Mouse (Mus musculus) cerebellum, adult 9-11 months (tissue): ENCODE data around the gene Mgll.
A peak's percentile ranks its signal among the peaks of the same experiment; 100 is the strongest.

Experiments
- DNase-seq: peaks from one replicate; pipeline ENCODE4 v3.0.0; 2022

The Mgll gene

DNA sequence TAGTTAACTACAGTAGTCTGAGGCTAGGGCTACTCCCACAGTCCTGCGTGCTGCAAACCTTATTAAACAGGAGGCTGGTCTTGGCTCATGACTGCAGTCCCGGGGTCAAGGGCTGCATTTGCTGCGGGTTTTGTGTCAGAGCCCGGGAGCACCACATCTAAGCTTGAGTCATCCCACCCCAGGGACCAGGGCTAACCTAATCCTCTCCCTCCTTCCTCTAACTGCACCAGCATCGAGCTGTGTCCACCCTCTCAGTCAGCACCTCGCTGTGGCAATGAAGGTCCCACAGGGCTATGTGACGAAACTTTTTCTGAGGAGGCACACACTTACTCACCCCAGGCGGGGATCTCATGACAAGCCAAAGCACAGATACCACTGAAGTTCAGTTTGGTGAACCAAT is 22.1 kb downstream of the Mgll start:
- DNase-seq: no peak

DNA sequence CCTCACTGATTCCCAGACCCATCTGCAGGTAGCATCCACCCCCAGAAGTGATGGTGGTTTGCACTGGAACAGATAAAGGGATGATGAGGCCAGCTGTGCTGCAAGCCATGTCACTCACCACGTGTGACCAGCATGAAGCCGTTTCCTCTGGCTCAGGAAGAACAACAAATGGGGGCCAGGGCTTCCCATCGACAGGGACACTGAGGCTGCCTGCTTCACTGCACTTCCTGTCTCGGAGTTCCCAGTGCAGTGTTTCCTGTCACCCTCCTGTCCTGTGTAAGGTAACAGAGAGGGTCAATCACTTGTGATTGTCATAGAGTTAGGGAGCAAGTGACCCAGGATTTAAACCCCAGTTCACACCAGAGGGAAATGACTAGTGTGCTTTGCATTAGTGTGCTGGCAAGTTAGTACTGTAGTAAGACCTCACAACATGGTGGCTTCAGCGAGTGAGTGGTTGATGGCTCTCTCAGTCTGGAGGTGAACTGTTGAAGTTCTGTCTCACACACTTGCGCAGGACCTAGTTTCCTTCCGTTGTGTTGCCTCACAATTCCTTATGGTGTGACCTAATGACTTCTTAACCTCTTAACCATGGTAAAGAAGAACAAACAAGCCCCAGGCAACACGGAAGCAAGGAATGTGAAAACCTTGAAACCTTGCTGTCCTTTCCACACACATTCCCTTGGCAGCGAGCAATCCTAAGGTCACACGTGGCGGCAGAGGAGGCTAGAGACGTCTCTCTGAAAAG is 23.3 kb downstream of the Mgll start:
- no peak for DNase-seq

DNA sequence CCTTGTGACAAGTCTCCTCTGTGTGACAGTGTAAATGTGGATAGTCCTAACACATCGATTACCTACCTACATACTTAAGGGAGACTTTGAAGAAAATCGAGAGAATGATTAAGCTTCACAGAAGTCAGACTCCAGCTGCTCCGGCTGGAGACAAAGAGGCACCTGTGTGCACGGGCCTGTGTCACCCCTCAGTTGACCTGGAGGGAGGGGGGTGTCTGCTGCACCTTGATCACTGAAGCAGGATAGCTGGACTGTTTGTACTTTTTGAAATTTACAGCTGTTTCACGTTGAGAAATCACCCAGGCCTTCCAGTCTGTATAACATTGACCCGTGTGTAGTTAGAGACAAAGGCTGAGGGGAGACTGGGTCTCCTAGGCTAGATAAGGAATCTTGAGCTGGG is 26.7 kb downstream of the Mgll start:
- no peak for DNase-seq

DNA sequence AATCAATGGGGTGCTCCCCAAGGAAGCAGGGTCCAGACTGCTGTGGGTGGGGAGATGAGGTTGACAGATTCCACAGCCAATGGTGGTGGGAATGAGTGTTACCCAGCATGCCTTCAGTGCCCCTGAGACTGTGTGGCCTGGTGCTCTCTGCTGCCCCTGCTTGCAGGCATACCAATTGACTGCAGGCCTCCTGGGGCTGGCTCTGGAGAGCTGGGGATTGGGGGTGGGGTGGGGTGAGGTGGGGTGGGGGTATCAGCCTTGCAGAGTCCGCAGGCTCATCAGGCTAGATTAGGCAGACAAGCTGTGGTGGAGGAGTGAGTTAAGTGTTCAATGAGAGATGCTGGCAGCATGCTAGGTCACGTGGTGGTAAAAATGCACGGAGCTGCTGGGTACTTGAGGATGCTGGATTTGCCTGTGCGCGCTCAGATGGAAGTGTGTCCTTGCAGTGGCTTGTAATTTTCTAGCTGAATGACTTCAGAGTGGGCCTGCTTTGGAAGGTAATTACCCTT is 28.6 kb downstream of the Mgll start:
- peak; percentile 45 for DNase-seq

DNA sequence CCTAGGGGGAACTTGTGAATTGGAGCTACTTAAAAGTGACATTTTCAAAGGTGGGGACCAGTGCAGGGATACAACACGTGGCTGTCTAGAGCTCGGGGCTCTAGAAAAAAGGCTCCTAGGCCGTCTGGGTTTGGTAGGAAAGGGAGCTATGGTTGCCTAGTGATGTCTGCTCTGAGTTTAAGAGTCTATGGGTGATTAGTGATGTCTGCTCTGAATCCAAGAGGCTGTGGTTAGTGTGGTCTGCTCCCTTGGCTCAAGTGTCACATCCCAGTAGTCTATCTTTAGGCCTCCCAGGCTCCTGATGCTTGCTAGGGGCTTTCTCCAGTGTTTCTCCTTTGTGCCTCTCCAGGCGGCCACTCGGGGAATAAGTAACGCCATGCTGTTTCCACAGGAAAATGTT is 29.4 kb downstream of the Mgll start:
- no peak for DNase-seq

DNA sequence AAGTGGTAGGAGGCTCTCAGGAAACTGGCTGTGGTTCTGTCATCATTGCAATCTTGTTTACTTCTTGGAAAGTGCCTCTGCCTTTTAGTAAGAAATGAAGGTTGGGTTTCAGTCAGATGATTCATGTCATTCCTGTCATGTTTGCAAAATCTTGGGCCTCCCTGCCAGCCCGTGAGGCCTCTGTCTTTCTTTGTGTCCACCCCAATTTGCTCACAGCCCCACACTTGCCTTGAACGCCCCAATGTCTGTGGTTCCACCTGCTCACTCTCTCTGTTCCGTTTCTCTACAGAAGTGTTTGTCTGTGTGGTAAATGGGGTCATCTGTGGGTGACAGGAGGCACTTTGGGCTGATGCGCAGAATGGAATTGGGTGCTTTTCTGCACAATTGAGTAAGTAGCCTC is 32.8 kb downstream of the Mgll start:
- DNase-seq: no peak

DNA sequence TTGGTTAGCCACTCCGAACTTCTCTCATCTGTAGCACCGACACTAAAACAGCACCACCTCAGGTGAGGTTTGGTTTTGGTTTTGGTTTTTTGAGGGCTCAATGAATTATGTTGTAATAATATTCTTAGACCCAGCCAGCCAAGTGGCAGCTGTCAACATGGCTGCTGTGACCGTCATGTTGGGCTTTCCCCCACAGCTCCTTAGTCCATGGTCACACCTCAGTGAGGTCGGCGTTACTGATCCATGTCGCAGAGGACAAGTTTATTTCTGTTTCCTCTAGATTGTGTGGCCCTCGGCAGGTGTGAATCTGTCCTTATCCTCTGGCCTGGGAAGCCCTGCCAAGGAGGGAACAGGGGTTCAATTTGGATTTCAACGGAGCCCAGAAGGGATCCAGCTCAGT is 33.9 kb downstream of the Mgll start:
- DNase-seq: no peak

DNA sequence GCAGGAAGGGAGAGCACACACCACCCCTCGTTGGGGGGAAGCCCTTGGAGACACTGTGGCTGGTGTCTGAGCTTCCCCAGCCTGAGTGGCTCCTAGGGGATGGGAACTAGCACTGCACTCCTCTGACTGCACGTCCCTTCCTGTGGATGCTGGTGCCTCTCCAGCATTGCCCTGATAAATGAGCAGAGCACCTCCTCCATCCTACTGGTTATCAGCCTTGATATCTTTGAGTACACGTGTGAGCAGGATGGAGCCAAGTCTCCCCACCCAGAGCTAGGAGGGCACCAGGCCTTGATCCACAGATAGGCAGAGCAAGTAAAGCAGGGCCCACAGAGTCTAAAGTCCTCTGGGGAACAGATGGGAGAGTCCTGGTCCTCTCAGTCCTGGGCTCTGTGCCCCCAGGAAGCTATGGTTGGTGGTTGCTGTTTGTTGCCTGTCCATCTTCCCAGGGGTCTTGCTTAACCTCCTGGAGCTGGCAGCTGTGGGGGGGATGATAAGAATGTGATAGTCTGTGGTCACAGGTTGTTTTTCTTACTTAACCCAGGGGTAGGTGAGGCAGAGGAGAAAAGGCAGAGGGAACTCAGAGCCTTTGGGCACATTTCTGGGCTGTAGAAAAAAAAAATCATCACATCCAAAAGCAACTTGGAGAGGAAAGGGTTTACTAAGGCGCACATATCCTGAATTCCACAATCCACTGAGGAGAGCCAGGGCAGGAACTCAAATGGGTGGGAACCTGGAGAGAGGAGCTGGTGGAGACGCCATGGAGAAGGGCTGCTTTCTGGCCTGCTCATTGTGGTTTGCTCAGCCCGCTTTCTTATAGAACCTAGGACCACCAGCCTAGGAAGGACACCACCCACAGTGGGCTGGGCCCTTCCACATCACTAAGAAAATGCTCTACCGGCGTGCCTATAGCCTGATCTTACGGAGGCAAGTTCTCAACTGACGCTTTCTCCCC is 34.6 kb downstream of the Mgll start:
- DNase-seq: peak; percentile 56

DNA sequence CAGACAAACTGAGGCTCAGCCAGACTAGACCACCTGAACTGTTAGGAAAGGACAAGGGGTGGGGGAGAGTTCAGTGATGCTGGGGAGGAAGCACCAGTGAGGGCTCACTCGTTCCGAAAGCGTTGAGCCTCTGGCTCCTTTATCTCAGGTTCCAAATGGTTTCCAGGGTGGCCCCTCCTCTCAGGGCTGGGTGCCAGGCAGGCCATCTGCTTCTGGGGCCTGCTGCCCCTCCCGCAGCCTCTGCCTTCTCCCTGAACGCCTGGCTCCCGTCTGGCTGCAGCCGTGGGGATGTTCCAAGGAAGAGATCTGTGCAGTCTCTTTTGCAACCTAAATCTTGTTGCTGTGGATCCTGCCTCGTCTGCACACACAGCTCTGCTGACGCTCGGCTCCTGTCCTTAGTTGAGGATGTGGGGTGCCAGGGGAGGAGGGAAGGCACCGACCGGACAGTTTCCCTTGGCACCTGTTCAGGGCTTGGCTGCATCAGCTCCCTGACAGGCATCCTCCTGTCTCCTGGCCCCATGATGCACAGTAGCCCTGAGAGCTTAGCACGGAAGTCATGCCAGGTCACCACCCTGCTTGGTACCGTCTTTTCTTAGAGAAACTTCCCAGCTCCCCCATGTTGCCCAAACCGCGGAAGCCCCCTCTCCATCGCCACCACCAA is 35.7 kb downstream of the Mgll start:
- DNase-seq: peak; percentile 98

DNA sequence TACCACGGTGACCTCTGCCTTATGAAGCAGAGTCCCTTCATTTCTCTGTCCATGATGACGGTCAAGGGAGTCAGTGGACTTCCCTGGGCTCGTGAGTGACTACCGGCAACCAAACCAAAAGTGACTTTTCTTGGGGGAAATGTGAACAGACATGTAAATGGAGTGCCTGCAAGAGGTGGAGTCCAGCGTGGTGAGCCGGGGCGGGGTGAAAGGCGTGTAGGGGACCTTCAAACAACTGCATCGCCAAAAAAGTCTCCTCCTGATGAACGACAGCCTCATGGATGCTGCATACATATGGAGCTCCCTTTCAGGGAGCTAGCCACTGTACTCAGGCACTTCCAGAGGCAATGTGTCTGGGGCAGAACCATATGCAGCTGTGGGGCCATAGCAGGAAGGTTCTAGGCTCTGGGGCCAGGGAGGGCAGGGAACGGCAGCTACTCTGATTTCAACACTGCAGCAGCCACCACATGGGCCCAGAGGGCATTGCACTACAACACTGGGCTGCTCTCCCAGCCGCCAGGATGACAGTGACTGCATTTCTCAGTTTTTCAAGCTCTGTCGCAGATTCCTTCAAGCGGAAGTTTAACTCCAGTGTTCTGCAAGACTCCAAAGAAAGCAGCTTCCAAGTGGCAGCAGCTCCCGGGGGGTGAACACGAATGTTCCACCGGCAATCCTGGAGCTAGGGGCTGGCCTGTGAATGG is 36.9 kb downstream of the Mgll start:
- DNase-seq: no peak

DNA sequence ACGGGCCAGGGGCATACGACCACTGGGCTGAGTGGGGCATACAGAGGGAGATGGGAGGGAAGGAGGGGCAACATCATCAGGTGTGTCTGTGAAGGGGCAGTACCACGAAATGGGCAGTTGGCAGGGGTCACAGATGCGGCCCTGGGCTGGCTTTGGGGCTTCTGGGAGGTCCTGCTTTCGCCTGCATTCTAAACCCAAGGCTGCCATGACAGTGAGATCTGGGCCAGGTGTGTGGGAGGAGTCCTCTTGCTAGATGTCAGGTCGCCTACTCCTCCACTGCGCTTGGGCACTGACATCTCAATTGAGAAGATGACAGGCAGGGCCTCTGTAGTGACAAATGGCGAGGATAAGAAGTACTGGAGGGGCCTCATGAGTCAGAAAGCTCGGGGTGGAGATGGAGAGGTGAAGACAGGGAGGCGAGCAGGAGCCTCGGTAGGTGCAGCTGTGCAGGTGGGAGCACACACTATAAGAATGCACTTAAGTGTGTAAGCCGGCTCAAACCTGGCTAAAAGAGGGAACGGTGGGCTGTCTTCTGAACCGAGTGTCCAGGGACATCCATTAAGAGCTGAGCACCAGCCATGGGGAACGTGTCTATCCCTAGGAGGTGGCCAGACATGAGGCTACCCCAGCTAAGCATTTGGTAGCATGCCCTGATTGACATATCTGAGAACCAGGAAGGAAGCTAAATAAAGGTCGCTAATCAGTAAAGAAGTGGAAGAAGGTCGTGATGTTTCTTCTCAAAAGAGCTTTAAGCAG is 37.6 kb downstream of the Mgll start:
- DNase-seq: peak; percentile 67

DNA sequence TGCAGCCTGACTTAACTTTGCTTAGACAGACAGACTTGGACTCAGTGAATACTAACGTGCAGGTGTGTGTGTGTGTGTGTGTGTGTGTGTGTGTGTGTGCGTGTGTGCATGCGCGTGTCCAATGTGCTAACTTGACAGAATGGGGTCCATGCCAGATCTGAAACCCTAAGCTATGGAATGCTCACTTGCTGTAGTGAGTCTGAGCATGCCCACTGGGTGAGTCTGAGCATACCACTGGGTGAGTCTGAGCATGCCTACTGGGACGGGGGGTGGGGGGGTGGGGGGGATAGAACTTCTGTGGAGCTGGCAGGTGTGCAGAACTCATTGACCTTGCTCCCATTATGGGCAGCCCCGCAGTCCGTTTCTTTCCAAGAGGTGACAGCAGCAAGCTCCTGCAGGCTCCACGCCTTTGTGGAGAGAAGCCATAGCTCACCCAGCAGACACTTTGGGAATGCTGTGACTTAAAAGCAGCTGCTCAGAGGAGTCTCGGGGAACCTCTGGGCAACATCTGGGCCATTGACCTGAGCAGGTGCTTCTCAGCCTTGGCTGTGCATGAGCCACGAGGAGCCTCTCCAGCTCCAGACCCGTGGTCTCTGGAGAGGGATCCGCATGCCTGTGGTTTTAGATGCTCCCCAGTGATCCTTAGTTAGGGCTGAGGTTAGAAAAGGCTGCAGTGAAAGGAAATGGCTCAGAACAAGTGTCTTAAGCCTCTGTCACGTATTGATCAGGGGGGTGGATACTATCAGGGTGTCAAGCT is 38.4 kb downstream of the Mgll start:
- DNase-seq: no peak

DNA sequence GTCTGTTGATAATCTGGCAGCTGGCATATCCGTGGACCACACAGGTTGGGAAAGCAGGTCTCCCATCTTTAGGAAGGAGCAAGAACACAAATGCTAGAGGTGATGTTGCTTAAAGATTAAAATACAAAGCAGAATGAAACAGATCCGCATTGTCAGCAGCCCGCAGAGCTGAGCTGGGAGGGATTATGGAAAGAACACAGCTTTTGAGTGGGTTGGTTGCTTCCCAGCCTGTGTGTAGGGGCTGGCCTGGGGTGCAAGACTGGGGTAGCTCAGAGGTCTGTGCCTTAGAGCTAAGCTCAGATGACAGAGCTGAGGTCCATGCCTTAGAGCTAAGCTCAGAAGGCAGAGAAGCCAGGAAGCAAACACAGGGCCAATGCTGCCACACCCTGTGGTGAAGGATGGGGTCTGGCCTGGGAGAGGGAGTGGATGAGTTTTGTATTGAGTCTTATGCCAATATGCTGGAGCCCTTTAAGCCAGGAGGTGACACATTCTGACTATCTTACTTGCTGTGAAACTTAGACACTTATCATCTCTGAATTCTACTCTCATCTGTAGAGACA is 39.4 kb downstream of the Mgll start:
- no peak for DNase-seq

DNA sequence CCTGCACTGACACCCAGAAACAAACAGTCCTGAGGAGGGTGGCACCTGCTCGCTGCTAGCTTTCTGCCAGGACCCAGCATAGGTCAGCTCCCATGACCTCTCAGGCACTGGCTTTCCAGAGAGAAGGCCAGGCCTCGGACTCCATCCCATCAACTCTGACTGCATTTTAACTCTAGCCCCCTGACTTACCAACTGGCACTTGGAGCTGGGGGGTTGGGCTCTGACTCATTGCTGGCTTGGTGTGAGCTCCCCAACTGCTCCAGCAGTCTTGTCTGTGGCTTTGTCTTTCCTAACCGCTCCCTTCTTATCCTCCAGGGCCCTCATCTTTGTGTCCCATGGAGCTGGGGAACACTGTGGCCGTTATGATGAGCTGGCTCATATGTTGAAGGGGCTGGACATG is 40.1 kb downstream of the Mgll start:
- DNase-seq: no peak

DNA sequence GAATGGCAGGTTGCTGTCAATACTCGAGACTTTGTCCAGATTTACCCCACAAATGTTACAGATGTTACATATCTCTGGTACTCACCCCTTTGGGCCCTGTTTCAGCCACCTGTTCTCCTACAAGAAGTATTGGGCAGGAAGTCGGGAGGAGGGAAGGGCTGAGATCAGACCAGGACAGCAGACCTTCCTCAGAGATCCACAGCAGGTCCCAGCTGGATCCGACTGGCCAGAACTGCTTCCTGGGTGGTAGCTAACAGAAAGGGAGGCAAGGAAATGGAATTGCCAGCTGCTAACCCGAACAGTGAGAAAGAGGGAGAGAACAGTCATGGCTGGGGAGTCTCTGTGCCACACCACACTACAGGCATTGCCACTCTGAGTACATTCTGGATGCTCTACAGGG is 43.5 kb downstream of the Mgll start:
- DNase-seq: no peak

DNA sequence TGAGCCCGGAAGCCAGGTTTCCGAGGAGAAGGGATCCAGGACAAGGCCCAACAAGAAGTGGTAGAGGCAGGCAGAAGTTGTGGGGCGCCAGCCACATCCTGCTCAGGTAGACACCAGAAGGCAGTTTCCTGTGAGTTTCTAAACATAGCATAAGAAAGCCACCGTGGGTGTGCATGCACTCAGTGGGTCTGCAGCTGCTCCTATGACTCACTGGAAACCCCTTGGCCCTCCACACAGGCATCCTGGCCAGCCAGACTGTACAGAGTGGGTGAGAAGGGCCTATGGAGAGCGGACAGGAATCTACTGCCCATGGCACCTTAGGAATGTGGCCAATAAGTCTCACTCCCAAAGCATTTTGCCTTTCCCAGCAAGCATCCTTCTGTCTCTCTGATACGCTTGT is 45.5 kb downstream of the Mgll start:
- no peak for DNase-seq

DNA sequence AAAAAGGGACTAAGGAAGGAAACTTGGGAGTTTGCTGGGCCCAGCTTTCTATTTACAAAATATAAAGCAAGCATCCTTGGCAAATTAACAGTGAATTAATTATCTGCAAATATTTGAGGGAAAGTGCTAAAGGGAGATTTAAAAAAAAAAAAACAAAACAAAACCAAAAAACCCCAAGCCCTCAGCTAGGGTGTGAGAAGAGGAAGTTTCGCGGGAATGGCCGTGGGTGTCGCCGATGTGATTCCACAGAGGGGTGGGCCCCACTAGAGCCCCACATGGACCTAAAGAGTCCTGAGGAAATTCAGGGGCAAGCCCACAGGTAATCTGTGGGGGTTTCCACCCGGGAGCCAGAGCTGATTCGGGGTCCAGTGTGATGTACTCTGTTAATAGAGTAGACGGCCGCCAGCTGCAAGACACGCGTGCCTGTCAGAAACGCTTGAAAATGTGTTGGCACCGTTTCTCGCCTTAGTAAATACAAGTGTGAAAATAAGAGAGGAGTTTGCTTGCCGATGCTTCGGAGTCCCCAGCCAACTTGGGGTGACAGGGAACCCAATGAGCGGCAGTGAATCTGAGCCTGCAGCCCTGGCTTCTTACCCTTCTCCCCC is 46.2 kb downstream of the Mgll start:
- DNase-seq: no peak

DNA sequence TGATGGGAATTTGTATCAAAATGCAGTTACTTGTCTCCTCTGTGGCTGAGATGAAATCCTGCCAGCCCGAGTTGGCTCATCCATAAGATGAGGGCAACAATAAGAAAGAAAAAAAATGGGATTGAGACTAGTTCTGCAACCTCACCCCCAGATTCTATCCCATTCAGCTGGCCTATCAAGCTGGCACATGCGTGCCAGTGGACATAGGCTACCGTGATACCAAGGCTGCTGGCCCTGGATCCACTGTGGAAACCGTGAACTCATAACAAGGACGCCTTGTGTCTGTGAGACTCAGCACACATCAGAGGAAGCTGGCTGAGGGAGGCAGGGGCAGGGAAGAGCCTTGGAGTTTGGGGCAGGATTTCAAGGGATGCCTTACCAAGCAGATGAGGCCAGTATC is 46.8 kb downstream of the Mgll start:
- DNase-seq: no peak

DNA sequence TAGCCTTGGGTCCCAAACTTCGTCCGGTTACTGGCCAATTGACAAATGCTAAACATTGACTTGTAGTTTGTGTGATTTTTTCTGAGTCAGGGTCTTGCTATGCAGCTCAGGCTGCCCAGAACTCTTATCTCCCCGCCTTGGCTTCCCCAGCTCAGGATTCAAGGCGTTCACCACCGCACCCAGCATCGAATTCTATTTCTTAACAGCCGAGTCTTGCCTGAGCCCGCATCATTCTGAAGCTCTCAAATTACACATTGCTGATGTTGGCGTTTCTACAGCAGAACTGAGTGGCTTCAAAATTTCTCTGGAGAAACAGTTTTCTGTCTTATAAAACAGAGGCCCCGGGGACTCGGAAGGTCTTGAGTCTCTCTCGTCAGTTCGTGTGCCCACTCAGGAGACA is 47.8 kb downstream of the Mgll start:
- no peak for DNase-seq

DNA sequence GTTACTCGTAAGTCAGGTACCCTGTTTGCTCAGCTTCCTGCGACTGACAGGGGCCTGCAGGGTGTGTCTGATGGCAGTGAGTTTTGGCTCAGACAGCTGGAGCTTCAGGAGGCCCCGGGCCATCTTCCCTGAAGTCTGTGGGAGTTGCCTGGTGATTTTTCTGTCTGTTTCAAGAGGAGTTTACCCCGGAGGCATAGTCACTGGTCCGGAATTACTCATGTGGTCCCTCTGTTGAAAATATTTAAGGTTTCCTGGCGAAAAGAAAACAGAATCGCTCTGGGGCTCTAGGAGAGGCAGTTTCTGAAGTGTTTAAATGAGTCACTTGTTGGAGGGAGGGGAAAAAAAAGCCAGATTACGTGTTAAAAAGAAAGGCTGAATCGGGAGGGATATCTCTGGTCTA is 49.8 kb downstream of the Mgll start:
- no peak for DNase-seq

DNA sequence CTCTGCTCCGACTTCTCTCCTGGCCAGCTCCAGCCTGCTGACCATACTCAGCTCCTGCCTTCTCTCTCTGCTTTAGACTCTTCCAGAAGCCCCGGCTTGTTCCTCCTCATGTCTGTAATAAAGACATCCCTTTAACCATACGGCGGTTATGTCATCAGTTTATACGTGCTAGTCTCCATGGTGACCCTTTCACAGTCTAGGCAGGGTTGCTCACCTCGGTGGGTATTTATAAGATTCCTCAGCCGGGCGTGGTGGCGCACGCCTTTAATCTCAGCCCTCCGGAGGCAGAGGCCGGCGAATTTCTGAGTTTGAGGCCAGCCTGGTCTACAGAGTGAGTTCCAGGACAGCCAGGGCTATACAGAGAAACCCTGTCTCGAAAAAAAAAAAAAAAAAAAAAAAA is 51.1 kb downstream of the Mgll start:
- DNase-seq: no peak
